Mouse (Mus musculus) embryonic fibroblast, embryonic 13.5 days (primary cell): ENCODE measurements around the gene Cnot6.

Experiments
- CTCF ChIP-seq: IDR thresholded peaks from 2 replicates; pipeline ENCODE4 v1.5.1; 2011; ENCODE audit warnings: mild to moderate bottlenecking, control low read depth, low read length, moderate library complexity, borderline replicate concordance; ENCODE audit not compliant: insufficient read depth
- POLR2A ChIP-seq: IDR thresholded peaks from 2 replicates; pipeline ENCODE4 v1.6.1; 2011; ENCODE audit warnings: low read depth, mild to moderate bottlenecking, control low read depth, low read length, moderate library complexity

DNA sequence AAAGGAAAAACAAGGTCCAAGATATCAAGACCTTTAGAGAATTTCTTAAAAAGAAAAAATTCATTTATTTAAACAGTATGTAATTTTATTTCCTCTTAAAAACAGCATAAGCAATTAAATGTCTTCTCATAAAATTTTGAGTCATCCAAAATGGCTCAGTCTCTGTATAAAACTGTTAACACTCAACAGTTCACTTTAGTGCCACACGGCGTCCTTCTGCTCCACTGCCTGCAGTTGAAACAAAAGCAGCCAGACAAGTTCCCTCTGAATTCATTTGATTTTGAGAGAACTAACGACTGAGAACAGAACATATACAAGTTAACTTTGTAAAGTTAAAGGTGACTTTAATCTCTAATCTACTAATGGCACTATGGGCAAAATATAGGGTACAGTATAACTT lies 39.1 kb downstream of the Cnot6 start:
- TF ChIP-seq CTCF = no peak
- TF ChIP-seq POLR2A = no peak
